Mouse (Mus musculus) brain, embryonic 14.5 days (tissue): Measurements from ENCODE around the gene Cd36.

ENCODE experiments used
- CTCF ChIP-seq: fragments of 200-500 bp; IDR thresholded peaks from 2 replicates; pipeline ENCODE4 v1.5.1; 2012; ENCODE audit warnings: inconsistent platforms, mild to moderate bottlenecking, moderate library complexity, borderline replicate concordance; ENCODE audit not compliant: insufficient read depth, insufficient read length; ENCODE audit errors: extremely low read depth
- POLR2A ChIP-seq: fragments of 200-500 bp; IDR thresholded peaks from 2 replicates; pipeline ENCODE4 v1.6.1; 2012; ENCODE audit warnings: mild to moderate bottlenecking, inconsistent platforms, borderline replicate concordance; ENCODE audit not compliant: poor library complexity, insufficient read depth, insufficient read length, severe bottlenecking; ENCODE audit errors: extremely low read depth

- TF ChIP-seq POLR2A (no peak), CTCF (no peak)
Measured at GRCm38 (mm10) chr5:17874335-17874734, 14.3 kb downstream of the Cd36 start.
